Mouse (Mus musculus) yolk sac, embryonic 10.5 days (tissue): ENCODE measurements around the gene Camk2d.
A peak's percentile ranks its signal among the peaks of the same experiment; 100 is the strongest.

Experiments used
- DNase-seq: peaks from one replicate; pipeline ENCODE4 v3.0.0-alpha.2; 2017; ENCODE audit warnings: low spot score

Camk2d gene

DNA sequence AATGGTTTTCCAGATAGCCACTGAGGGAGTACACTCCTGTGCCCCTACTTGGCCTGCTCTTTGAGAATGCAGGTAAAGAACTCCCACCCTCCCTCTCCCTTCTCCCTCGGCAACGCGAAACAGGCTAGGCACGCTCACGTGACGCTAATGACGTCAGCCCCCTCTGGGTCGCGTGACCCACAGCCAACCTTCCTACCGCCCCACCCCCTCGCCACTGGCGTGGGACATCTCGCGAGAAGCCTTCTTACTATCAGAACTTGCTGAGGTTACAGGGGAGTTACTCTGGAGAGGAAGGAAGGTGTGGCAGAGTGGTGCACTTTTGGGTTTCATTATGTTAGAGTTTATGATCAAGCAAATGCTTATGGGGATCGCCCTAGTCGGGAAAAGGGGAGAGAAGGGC lies at the start of gene Camk2d:
Gene Camk2d, plus strand, starts transcription at position 217 of the 400 bp plus-strand sequence.
- DNase-seq: peak; percentile 95

DNA sequence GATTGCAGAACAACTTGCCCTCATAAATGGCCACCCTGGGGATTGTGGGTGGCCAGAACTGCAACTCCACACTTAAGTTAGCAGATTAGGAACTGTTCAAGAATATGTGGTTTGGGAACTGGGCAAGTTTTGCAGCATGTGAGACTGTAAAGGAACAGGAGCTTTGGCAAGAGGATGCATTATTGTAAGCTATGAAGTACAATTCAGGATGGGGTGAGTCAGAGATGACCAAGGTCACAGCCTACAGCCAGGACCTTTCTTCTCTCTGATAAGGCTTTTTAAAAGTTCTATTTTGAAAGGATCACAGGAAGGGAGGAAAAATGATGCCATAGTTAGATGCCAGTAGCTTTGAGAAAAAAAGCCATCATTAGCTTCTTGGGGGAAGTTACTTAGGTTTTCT lies 48.2 kb upstream of the Camk2d start:
- no peak for DNase-seq

DNA sequence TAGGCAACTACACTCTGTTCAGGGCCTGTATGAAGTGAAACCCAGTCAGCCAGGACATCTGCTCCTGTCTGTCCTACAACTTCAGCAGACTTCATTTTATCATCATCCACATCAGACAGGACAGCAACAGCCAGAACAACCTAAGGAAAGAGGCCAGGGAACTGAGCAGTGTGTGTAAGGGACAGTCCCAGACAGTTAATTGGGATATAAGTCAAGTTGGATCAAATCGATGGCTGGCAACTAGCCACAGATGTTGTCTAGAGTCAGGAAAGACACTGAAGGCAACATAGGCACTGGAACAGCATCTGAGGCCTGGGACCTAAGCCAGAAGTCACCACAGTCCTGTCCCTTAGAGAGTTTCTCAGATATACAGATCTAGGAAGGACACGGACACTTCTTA lies 32.5 kb upstream of the Camk2d start:
- DNase-seq: no peak

DNA sequence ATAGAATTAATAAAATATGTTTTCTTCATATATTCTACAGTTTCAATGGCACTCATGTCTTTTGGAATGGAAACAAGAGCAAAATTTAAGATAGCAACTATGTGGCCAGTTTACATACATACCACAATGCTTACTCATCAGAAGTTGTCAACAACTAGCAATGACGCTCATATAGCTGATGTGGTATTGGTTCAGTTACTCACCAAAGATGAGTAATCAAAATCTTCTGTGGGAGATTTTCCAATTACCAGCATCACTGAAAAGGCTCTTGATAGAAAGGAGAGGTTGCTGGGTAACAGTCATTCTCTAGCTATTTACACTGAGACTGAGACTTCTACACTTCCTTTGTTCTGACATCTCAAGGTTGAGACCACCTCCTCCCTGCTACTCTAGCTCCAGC lies 25.5 kb upstream of the Camk2d start:
- no peak for DNase-seq

DNA sequence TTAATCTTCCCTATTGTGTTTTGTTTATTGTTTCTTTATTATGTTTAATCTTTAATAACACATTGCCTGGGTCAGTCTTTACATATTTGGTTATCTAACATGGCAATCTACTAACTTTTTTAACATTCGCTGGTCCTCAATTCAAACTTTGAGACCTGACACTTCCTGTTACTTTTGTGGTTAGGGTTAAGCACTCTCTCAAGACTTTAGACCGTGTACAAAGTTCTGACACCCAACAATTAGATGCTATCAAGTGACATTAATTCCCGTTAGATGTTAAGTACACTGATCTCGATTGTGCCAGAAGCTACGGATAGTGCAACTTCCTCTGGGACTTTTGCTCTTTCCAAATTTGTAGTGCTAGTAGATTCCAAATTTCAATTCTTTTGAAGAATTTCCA lies 23.2 kb upstream of the Camk2d start:
- DNase-seq: no peak

DNA sequence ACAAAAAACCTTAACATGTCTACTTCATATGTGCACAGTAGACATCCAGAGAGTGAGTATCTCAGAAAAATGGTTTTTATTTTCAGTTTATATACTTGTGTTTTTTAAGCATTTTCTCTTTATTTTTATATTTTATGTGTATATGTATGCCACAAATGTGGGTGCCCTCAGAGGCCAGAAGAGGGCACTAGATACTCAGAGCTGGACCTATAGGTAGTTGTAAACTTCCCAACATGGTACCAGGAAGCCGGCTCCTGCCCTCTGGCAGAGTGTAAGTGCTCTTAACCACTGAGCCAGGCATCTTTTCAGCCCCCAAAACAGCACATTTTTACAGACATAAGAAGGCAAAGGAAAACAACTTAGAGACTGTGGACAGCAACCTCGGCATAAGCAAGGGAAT lies 20.2 kb upstream of the Camk2d start:
- no peak for DNase-seq

DNA sequence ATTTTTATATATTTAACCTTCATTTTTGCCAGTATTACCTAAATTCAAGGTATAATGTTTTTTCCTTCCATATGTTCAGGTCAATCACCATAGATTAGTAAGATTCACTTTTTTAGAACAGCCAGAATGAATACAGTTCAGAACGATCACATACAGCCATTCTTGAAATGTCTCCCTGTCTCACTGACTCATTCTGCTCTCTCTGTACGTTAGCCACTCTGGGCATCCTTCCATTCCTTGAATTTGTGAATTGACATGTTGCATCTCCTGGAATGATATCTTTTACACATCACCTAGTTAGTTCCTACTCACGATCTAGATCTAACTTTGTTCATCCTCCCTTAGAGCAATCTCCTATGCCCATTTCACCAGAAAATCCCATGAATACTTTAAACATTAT lies 10.0 kb upstream of the Camk2d start:
- no peak for DNase-seq

DNA sequence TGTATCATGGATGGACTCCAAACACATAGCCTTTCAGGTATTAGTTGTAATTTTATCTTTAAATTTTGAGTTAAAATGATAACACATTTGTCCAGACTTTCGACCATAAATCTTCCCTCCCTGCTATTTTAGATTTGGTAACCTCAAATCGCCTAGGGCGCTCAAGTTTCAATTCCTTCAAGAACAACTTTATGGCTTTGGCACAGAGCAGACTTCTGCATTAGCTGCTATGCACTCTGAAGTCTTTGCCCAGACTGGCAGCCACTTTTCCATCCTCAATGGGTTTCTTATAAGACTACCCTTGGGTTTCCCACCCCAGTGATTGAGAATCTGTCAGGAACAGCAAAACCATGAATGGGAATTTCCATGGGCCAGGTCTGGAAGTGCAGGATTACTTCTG lies 8.6 kb upstream of the Camk2d start:
- no peak for DNase-seq

DNA sequence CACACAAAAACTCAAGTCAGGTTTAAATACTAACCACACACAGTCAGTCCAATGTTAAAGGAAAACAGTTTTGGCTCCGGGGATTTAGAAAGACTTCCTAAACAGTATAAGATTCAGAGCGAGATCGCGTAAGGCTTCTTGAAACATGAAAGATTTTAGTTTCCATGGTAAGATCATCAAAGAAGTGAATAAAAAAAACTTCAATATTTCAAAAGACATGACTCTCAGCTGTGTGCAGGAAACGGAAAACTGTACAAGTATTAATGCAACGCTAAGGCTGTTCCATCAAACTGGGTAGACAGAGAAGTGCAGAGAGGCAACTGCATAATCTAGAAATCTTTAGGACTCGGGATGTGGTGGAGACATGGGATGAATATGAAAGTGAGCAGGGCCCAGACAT lies 6.5 kb upstream of the Camk2d start:
- no peak for DNase-seq

DNA sequence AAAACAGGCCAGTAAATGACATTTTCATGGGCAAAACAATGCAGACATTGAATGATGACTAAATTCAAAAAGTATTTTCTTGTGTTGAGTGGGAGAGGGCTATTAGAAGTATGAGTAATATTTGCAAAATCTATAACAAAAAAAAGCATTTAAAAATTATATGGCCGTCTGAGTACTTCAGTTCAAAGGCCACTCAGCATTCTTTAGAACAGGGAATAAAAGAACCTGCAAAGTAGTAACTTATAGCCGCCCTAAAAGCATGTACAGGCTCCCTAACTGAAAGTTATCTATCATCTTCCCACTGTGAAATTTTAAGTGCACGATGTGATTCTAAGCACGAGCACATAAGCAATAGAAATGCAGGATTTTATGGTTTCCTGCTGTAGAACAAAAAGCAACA lies 646 bp upstream of the Camk2d start:
- no peak for DNase-seq

DNA sequence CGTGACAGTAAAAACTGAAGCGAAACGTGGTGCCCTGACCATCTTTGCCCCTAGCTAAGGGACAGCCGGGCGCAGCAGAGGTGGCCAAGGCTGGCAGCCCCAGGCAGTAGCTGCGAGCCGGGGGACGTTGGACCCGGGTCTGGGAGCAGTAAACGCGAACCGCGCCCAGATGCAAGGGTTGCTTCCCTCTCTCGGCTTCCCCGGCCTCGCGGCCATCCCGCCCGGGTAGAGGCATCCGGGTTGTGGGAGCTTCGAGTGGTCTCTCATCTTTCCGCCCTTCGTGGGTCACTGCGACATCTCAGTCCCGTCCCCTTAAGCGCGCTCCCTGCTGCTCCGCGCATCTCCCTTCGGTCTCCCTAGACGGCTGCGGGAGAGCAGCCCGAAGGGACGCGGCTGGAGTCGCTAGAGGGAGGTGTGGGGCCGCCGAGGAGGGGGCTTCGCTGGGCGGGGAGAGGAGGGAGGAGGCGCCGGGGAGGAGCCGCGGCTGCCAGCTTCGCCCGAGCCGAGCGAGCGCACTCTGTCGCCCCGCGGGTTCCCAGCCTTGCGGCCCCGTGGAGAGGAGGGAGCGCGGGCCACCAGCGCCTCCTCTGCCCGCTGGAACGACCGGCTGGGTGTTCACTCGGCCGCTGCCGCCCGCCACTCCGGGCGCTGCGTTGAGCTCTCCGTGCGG lies 524 bp downstream of the Camk2d start:
- peak; percentile 92 for DNase-seq

DNA sequence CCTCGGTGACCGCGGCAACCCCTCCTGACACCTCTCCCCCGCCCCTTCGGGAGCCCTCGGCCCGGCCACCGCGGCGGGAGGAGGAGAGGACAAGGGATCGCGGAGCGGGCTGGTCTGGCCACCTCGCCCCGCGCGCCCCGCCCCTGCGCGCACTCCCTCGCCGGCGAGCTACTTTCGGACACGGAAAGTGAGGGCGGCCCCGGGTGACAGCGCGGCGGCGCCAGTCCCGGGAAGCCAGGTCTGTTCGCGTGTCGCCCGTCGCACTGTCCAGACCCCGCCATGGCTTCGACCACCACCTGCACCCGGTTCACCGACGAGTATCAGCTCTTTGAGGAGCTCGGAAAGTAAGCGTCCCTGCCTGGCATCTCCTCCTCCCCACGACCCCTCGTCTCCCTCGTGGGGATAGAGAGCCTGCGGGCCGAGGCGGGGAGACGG lies 1.1 kb downstream of the Camk2d start:
- peak; percentile 88 for DNase-seq

DNA sequence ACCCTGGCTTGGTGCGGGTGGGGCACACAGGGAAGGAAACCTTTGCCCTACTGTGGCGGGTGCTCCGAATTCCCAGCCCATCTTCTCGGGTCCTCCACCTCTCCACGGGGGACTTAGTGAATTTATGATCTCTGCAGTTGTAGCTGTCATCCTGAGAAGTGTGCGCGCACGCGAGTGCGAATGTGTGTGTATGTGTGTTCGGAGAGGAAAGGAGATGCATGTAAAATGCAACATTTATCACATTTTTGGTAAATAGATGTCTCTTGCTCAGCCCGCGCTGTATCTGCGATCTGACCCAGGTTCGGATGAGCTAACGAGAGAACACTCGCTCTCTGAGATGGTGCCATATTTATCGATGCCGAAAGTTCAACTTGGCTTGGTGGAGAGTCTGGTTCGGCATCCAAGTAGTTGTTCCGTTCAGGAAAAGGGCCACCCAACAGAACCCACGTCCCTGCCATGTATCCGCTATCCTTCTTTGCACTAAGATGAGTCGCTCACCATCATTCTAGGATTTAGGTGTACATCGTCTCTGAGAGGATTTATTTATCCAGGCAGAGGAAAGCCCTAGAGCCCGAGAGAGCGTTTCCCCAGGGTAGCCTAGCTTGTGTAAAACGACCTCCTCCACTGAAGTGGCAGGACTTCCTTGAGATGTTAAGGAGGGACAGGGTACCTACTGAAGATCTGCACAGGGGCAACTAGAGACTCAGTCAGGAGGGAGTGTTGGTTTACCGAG lies 1.7 kb downstream of the Camk2d start:
- peak; percentile 13 for DNase-seq

DNA sequence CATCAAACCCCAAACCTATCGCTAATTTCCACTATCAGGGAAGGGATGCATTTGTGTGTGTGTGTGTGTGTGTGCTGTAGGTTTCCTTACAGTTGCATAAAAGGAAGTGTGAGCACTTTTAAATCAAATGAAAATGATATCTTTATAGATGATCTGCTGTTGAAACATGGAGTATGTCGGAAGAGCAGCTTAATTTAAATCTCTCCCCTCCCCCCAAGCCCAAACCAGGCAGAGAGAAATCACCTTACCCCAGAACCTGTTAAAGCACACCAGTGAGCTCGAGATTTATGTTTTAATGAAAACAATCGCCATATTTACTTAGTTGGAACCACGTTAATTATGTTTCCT lies 2.2 kb downstream of the Camk2d start:
- DNase-seq: no peak

DNA sequence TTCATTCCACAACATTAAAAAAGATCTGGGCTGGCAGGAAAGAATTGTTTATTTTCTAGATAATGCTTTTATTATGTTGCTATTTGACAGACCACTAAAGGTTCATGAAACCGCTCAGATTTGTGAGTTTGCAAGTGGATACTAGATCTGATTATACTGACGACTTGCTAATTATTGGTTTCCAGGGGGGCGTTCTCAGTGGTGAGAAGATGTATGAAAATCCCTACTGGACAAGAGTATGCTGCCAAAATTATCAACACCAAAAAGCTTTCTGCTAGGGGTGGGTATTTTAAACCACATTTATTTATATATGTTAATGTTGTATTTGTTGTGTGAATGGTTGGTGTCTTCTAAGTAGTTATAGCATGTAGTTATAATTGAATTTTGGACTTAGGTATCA lies 2.8 kb downstream of the Camk2d start:
- DNase-seq: no peak

DNA sequence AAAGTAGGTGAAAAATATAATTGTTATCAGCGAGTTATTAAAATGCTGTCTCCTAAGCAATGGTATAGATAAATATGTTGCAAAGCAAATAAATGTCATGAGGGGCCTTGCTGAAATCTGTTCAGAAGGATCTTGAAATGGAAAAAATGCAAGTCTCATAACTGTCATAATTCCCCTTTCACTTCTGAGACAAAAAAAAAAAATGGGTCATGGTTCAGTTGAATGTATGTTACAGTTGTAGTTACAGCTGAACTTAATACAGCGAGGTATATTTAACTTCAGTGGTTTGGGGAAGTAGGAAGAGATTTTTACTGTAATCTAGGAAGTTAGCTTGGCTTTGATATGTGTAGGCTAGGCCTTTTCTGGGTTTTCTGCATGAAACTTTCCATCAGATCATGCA lies 3.2 kb downstream of the Camk2d start:
- no peak for DNase-seq

DNA sequence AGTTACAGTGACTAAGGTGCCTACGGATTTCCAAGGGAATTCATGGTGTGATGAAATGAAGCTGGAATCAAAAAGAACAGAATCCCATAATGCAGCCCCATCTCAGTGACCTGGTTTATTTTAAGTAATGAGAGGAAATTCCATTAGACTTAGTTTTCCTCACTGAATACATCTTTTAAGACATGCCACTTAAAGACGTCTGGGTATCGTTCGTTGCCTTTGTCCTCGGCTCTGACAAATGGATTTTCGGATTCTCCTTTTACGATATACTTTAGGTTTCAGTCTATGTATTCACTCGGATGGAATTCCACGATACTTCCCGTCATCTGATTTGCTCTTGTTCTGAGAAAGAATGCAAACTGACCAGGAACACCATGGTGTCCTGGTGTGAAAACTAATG lies 3.8 kb downstream of the Camk2d start:
- no peak for DNase-seq

DNA sequence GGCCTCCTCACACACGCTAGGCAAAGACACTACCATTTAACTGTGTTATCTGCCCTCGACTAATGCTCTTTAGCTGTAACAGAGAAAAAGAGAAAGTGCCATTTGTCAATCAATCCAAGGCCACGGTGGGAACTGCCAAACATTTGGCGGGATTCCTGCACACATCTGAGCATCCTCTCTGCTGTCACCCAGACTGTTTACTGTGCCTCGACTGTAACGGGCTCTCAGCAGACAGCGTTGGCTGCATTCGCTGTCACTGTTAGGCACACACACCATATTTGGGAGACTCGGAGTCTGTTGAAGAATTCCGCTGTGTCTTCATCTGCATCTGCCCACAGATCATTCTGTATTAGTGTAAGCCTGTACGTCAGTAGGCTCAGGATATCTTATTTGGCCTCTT lies 6.7 kb downstream of the Camk2d start:
- DNase-seq: no peak

DNA sequence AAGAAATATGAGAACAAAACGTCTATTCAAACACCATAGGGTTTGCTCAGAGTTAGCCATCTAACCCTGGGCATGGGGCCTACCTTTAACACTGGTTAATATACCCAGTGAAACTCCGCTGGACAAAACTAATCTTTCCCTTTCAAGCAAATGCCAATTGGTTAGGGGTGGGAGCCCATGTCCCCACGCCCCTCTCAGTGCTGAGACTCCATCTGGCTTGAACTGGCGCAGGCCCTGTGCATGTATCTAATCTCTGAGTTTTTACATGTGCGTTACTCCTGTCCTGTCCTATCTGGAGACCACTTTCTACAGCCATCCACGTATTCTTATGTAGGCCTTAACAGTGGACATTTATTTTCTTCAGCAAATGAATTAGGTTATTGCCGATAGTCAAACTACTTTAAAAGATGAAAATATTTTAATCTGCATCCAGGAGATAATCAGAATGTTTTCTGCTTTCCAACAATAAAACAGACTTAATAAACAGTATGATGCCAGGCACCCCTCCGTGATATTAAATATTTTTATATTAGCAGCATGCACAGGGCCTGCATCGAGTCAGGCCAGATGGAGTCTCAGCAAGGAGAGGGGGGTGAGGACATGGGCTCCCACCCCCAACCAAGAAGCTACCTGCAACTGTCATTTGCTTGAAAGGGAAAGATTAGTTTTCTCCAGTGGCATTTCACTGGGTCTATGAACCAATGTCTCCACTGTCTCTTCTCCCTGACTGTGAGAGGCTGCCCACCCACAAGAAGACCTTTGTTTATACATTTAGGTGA lies 8.7 kb downstream of the Camk2d start:
- DNase-seq: no peak

DNA sequence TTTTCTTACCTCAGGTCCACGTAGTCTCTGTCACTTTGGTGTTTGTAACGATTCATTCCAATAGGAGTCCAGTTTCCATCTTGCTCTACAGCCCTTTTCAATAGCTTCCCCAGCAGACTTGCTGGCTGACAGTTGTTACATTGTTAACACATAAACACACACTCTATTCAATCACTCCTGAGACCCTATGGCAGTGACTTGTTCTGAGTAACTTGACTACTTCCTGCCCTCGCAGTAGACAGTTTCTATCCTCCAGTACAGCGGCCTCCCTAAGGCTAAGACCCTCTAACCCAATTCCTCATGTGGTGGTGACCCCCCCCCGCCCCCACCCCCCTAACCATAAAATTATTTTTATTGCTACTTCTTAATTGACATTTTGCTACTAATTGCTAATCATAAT lies 13.2 kb downstream of the Camk2d start:
- DNase-seq: no peak

DNA sequence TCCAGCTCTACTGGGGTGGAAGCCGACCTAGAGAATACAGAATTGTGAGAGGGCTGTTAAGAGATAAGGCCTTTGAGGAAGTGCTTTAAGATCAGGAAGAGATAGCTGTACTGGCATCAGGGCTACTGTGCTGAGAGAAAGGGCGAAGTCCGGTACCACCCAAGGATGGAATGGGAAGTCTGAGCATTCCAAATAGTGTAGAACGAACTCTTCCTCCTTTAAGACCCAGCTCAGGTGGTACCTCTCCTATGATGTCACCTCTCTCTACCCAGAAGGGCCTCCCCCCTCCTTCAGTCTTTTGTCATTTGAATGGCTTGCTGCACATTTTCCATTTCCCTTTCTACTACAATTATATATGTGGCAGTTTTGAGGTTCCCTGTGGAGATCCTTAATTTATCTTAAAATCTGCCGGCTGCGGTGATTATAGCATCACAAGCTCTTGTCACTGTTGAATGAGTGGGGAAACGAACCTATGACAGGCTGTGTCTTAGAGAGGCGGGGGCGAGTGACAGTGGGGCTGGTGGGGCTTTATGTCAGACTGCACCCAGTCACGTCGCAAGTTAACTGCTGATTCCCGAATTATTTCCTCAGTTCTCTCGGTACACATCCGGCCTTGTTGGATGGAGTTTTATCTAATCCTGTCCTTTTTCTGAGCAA lies 13.8 kb downstream of the Camk2d start:
- DNase-seq: peak; percentile 49

DNA sequence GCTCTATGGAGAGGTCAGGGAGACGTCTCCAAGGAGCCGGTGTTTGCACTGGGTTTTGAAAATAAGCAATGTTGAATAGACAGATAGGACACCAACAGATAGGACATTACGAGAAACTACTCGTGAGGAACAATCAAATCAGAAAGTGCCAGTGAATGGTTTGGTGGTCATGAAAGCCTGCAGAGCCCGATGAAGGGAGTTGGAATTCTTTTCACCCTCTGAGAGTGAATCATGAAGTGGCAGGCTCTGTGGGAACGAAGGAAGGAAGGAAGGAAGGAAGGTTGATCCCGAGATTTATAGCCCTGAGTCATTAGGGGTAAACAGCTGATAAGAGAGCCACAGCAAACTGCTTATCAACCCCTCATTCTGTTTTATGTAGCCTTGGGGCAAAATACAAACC lies 15.5 kb downstream of the Camk2d start:
- peak; percentile 52 for DNase-seq
